Mouse (Mus musculus): Measurements from ENCODE around the gene Spef1.

GRCm38 (mm10) chr2:131125157-131125963, 61.7 kb downstream of the Spef1 start:
- no peak for TF ChIP-seq FLI1 (IDR thresholded peaks at IDR 0.05; ENCODE audit: low read length)
- TF ChIP-seq GATA1 (IDR thresholded peaks at IDR 0.05; ENCODE audit: borderline replicate concordance, low read length): no peak
